Mouse (Mus musculus): Measurements from ENCODE around the gene Fndc1.

DNA sequence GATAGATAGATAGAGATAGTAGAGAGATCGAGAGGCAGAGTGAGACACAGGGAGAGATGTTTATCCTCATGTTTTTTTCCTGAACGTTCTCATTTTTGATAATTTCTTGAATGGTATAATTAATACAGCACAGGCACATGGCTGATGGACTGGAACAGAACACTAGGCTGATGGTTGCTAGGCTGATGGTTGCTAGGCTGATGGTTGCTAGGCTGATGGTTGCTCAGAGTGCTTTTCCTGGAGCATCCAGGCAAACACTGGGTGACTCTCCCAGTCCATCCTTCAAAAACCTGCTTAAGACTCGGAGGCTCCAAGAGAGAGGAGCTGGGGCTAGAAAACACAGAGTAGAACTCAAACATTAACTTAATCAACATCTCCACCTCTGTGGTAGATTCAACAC lies 80.3 kb downstream of the Fndc1 start:
- no peak for TF ChIP-seq CTCF (conservative IDR thresholded peaks at IDR 0.05; ENCODE audit: low read length)
- no peak for TF ChIP-seq POU5F1 (IDR thresholded peaks at IDR 0.05; ENCODE audit: borderline replicate concordance, low read length)
